Mouse (Mus musculus) heart, postnatal 0 days (tissue): ENCODE results near the gene Ube2r2. TPM values are rescaled to one million over a fixed set of nuclear protein-coding genes. Genes with fewer than 3 reads are reported as not detected.

Source experiments
- ATAC-seq: fragments of 200-750 bp; cut with Nextera tagmentation; 2 replicates; pipeline ENCODE4 v1.8.0; 2017; ENCODE audit warnings: low read depth, moderate number of reproducible peaks, moderate library complexity; ENCODE audit not compliant: insufficient read depth
- DNase-seq: peaks from one replicate; pipeline ENCODE4 v3.0.0-alpha.2; 2016; ENCODE audit warnings: low spot score
- H3K27ac ChIP-seq: fragments of 300-500 bp; sonication (generic); 2 replicates; pipeline ENCODE4 v1.5.1; 2014; ENCODE audit warnings: low read depth, mild to moderate bottlenecking
- H3K27me3 ChIP-seq: fragments of 300-500 bp; sonication (generic); 2 replicates; pipeline ENCODE4 v1.6.1; 2014; ENCODE audit warnings: low read length, mixed read lengths; ENCODE audit not compliant: control insufficient read depth, insufficient read depth
- H3K36me3 ChIP-seq: fragments of 300-500 bp; sonication (generic); replicated peaks from 2 replicates; pipeline ENCODE4 v1.6.1; 2014; ENCODE audit warnings: low read length, mixed read lengths; ENCODE audit not compliant: control insufficient read depth, insufficient read depth
- H3K4me1 ChIP-seq: fragments of 300-500 bp; sonication (generic); 2 replicates; pipeline ENCODE4 v1.6.1; 2014; ENCODE audit warnings: antibody characterized with exemption; ENCODE audit not compliant: control insufficient read depth, insufficient read depth
- H3K4me2 ChIP-seq: fragments of 300-500 bp; sonication (generic); 2 replicates; pipeline ENCODE4 v1.6.1; 2014; ENCODE audit warnings: low read depth, mild to moderate bottlenecking, low read length, moderate library complexity
- H3K4me3 ChIP-seq: fragments of 300-500 bp; sonication (generic); 2 replicates; pipeline ENCODE4 v1.5.1; 2014; ENCODE audit warnings: low read depth, low read length
- H3K9ac ChIP-seq: fragments of 300-500 bp; sonication (generic); replicated peaks from 2 replicates; pipeline ENCODE4 v1.6.1; 2014; ENCODE audit warnings: low read depth, low read length, mixed read lengths
- H3K9me3 ChIP-seq: fragments of 300-500 bp; sonication (generic); replicated peaks from 2 replicates; pipeline ENCODE4 v1.6.1; 2016; ENCODE audit warnings: low read length; ENCODE audit not compliant: control insufficient read depth
- CTCF ChIP-seq: IDR thresholded peaks from 2 replicates; pipeline ENCODE4 v1.5.1; 2016; ENCODE audit warnings: antibody characterized with exemption, control low read depth, low read depth
- EP300 ChIP-seq: IDR thresholded peaks from 2 replicates; pipeline ENCODE4 v1.6.1; 2016; ENCODE audit warnings: antibody characterized with exemption, low read depth
- WGBS: fragments of 180-500 bp; shearing (Covaris S2); extraction: QIAGEN DNeasy Blood & Tissue Kit; methylation state at CpG from one replicate; pipeline ENCODE4 v1.1.7; 2014; 5-methylcytosine and 5-hydroxymethylcytosine counted together
- polyA plus RNA-seq: library from polyadenylated mRNA; unstranded; fragments of >200 nt; fragmentation: Nextera tagmentation; extraction: Ambion mirVana; gene quantifications from 2 replicates; pipeline ENCODE4 v1.2.1, GENCODE M21; 2015
- total RNA-seq: library from RNA; depleted of rRNA; stranded (reverse); fragments of >200 nt; gene quantifications from 2 replicates; pipeline ENCODE4 v1.2.3, GENCODE M21; 2014; ENCODE audit warnings: low replicate concordance

The Ube2r2 gene
- total and polyA plus RNA-seq, 2 experiments from 2014 or later: 48.9 to 60.9 TPM

- WGBS: 70% methylated on average over 15 of the region's 15 CpGs
- TF ChIP-seq CTCF: no peak
- TF ChIP-seq EP300: no peak
- peaks cover 48% of the 10 kb centered on the region for H3K36me3 ChIP-seq
- no peaks in the 10 kb centered on the region for H3K9me3 ChIP-seq
- DNase-seq (no peak), ATAC-seq (no peak)
- no peak overlapping the region for H3K4me2 ChIP-seq
- H3K9ac ChIP-seq: no peak overlapping the region
- H3K4me1 ChIP-seq: no peaks in the 10 kb centered on the region
- no peak overlapping the region for H3K27ac ChIP-seq
- no peak overlapping the region for H3K4me3 ChIP-seq
- H3K27me3 ChIP-seq: no peaks in the 10 kb centered on the region
Measured at GRCm38 (mm10) chr4:41179825-41180725, 44.5 kb downstream of the Ube2r2 start.

DNA sequence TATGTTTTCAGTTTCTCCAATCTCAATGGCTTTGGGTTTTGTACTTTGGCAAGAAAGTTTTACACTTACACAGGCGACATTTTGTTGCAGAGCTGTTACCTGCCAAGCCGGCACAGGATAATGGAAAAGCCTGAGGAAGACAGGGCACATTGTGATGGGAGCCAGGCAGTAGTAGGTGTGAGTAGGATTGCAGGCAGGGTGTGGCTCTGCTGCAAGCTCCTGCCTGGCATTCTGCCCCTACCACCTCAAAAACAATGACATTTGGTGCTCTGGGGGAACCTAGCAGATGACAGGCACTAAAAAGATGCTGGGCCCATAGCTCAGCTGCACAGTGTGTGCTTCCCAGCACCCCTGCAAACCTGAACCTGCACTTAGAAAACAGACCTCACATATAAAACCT lies 54.3 kb downstream of the Ube2r2 start:
- Histone ChIP-seq H3K36me3 (peaks cover 64% of the 10 kb centered on the region), H3K9ac (no peak overlapping the region), H3K9me3 (no peaks in the 10 kb centered on the region), H3K4me2 (no peak overlapping the region), H3K27ac (no peak overlapping the region), H3K27me3 (no peaks in the 10 kb centered on the region), H3K4me1 (no peaks in the 10 kb centered on the region), H3K4me3 (no peak overlapping the region)
- ATAC-seq (no peak), DNase-seq (no peak)
- WGBS: 83% methylated on average over 2 of the region's 2 CpGs
- TF ChIP-seq EP300 (no peak), CTCF (no peak)

DNA sequence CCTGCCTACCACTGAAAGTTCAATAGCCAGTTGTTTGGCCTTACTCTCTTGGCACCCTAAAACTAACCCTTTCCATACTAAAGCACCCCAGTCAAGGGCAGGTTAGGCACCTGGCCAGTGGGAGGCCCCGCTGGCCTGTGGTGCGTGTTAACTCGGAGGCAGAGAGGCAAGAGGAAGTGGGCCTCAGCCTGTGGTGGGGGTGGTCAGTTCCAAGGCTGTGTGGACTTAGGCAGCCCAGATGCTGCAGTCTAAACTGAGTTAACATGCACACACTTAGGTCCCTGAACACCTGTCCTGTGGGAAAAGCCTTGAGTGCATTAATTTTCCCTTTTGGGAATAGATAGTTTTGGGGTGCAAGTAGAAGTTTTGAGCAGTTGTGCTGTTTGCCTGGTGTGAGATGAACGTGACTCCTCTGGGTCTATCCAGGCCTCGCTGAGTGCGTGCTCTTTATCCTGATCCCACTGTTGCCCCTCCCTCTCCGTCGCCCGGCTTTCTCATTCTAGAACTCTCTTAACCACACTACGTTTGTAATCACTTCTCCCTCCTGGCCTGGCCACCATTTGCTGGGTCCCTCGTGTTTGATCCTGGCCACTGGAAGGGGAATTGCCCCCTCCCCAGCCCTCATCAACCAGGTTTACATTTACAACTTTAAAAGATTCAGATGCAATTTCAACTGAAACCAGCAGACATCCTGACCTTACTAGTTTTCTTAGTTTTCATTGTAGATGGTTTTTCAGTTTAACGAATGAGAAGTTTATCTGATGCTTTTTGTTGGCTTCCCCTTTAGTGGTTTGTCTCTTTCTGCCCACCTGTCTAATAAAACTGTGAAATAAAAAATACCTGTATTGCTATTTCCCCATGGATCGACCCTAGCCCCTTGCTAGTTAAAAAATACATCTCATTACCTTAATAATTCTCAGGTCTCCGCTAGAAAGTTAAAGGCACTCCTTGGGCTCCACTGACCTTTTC lies 57.3 kb downstream of the Ube2r2 start:
- ATAC-seq (no peak), DNase-seq (no peak)
- H3K4me2 ChIP-seq: no peak overlapping the region
- H3K27ac ChIP-seq: no peak overlapping the region
- no peak overlapping the region for H3K9ac ChIP-seq
- no peaks in the 10 kb centered on the region for H3K27me3 ChIP-seq
- no peak overlapping the region for H3K4me3 ChIP-seq
- peaks cover 74% of the 10 kb centered on the region for H3K36me3 ChIP-seq
- WGBS: 65% methylated on average over 14 of the region's 14 CpGs
- H3K4me1 ChIP-seq: no peaks in the 10 kb centered on the region
- no peak for TF ChIP-seq EP300
- no peak for TF ChIP-seq CTCF
- H3K9me3 ChIP-seq: no peaks in the 10 kb centered on the region

- TF ChIP-seq CTCF (no peak), EP300 (no peak)
- Histone ChIP-seq H3K9ac (no peak overlapping the region), H3K36me3 (peaks cover 91% of the 10 kb centered on the region), H3K4me3 (no peak overlapping the region), H3K9me3 (no peaks in the 10 kb centered on the region), H3K4me1 (no peaks in the 10 kb centered on the region), H3K4me2 (no peak overlapping the region), H3K27ac (no peak overlapping the region), H3K27me3 (no peaks in the 10 kb centered on the region)
- ATAC-seq (no peak), DNase-seq (no peak)
- 90% methylated on average over 15 of the region's 15 CpGs for WGBS
Measured at GRCm38 (mm10) chr4:41195328-41195727, 59.8 kb downstream of the Ube2r2 start.

GRCm38 (mm10) chr4:41196861-41197610 lies 61.5 kb downstream of the Ube2r2 start:
- DNase-seq: peak; percentile 11
- TF ChIP-seq CTCF (no peak), EP300 (no peak)

More at GRCm38 (mm10) chr4:41196861-41197610, 61.5 kb downstream of the Ube2r2 start:
- H3K9ac ChIP-seq: no peak overlapping the region
- no peak overlapping the region for H3K4me3 ChIP-seq
- H3K36me3 ChIP-seq: peaks cover 92% of the 10 kb centered on the region
- H3K27ac ChIP-seq: no peak overlapping the region
- peak; percentile 45; the same call in 1 of the 2 replicates for ATAC-seq
- no peaks in the 10 kb centered on the region for H3K9me3 ChIP-seq
- 34% methylated on average over 3 of the region's 3 CpGs for WGBS
- H3K4me1 ChIP-seq: no peaks in the 10 kb centered on the region
- no peak overlapping the region for H3K4me2 ChIP-seq
- no peaks in the 10 kb centered on the region for H3K27me3 ChIP-seq
